In the genomic region with DNA sequence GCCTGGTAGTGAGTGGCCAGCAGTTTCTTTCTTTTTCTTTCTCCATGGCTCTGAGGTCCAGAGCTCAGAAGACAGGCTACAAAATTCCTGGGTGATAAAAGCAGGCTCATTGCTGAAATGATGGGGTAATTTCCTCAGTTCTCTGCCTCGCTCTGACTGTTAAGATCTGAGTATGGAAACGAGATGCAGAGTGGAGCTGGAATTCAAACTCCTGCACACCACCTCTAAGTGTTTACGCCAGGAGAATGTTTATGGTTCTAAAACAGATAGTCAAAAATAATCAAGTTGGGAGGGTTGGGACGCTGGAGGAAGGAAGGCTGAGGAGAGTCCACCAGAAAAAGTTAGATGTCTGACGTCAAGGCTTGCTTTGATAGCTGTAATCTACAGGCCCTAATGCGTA, we compare ENCODE assay signal across 26 mouse cellular contexts. TPM values are rescaled to one million over a fixed set of nuclear protein-coding genes. Genes with fewer than 3 reads are reported as not detected.
"Had no signal": no experiment of that assay in that cellular context is flagged by ENCODE, and none has a peak within 500 bp of the region (broad histone marks: within the 10 kb centered on the region; RNA-seq: fewer than 3 reads in every experiment).

No protein-coding gene starts in this region.

- H3K27ac ChIP-seq: kidney, embryonic 15.5 days; limb, embryonic 12.5 days; limb, embryonic 15.5 days; liver, embryonic 14.5 days; macrophage; neural tube, embryonic 12.5 days; stomach, embryonic 15.5 days had no signal

- H3K4me2 ChIP-seq: kidney, embryonic 15.5 days; limb, embryonic 12.5 days; limb, embryonic 15.5 days; liver, embryonic 11.5 days; lung, embryonic 14.5 days; neural tube, embryonic 12.5 days; stomach, embryonic 15.5 days had no signal

- H3K36me3 ChIP-seq: kidney, embryonic 15.5 days; limb, embryonic 12.5 days; limb, embryonic 15.5 days; neural tube, embryonic 12.5 days; stomach, embryonic 15.5 days had no signal

- H3K4me3 ChIP-seq: kidney, embryonic 15.5 days; limb, embryonic 12.5 days; limb, embryonic 15.5 days; neural tube, embryonic 12.5 days; stomach, embryonic 15.5 days had no signal

- H3K27me3 ChIP-seq: neural tube, embryonic 12.5 days had no signal

- ATAC-seq: liver, postnatal 0 days; lung, postnatal 0 days had no signal

- H3K9ac ChIP-seq: kidney, embryonic 15.5 days; limb, embryonic 12.5 days; limb, embryonic 15.5 days; liver, embryonic 14.5 days; liver, postnatal 0 days; lung, embryonic 14.5 days; neural tube, embryonic 12.5 days; stomach, embryonic 15.5 days had no signal

- DNase-seq: kidney, adult 11 months; kidney, adult 8-10 months; kidney, postnatal 10 days; kidney, postnatal 36 days; layer of hippocampus, adult 9-11 months; liver, postnatal 0 days; lung, embryonic 14.5 days; midbrain, embryonic 14.5 days; retina, postnatal 1 day; right cerebral cortex, postnatal 25 days; spleen, adult 18-20 months; thymus, adult 18-20 months; thymus, postnatal 36 days had no signal

- H3K9me3 ChIP-seq: kidney, embryonic 15.5 days; limb, embryonic 12.5 days; limb, embryonic 15.5 days; neural tube, embryonic 12.5 days; stomach, embryonic 15.5 days had no signal

RNA-seq across cellular contexts. Expression of a gene that starts 10.6 kb away (rescaled TPM):
- total RNA-seq: megakaryocyte, adult 5-6 weeks; midbrain, postnatal 0 days had no signal
- polyA plus RNA-seq: kidney, embryonic 15.5 days; limb, embryonic 12.5 days; liver, embryonic 11.5 days; liver, embryonic 14.5 days; liver, postnatal 0 days; lung, embryonic 14.5 days; lung, postnatal 0 days; macrophage; midbrain, embryonic 14.5 days; midbrain, postnatal 0 days; neural tube, embryonic 12.5 days; stomach, embryonic 15.5 days; testis, adult 2 months; urinary bladder, adult 2 months had no signal
